Mouse (Mus musculus) regulatory T cell (primary cell): ENCODE results near the gene Adamts18.

Source experiments
- in situ Hi-C: fragments of 300-600 bp; cut with MboI, MseI; formaldehyde crosslinking; loops from one replicate; pipeline ENCODE4 v1.15.1; 2025; ENCODE audit warnings: high pct_unique_total_duplicates

Gene Adamts18

GRCm38 (mm10) chr8:113848653-113849135, at the start of gene Adamts18:
TSS of gene Adamts18 (minus strand) at chr8:113848738.
- in situ Hi-C loops, result no loop called here

- in situ Hi-C loops, result no loop called here
Measured at GRCm38 (mm10) chr8:113896446-113896845, 47.9 kb upstream of the Adamts18 start.

GRCm38 (mm10) chr8:113891376-113891775, 42.8 kb upstream of the Adamts18 start:
- in situ Hi-C loops, result no loop called here

GRCm38 (mm10) chr8:113886509-113886908, 38.0 kb upstream of the Adamts18 start:
- in situ Hi-C loops, result no loop called here

GRCm38 (mm10) chr8:113885101-113885500, 36.6 kb upstream of the Adamts18 start:
- in situ Hi-C loops, result no loop called here

GRCm38 (mm10) chr8:113883994-113884393, 35.5 kb upstream of the Adamts18 start:
- in situ Hi-C loops, result no loop called here

GRCm38 (mm10) chr8:113882558-113882957, 34.0 kb upstream of the Adamts18 start:
- in situ Hi-C loops, result no loop called here

GRCm38 (mm10) chr8:113878411-113879006, 30.0 kb upstream of the Adamts18 start:
- in situ Hi-C loops, result no loop called here

- in situ Hi-C loops, result no loop called here
Measured at GRCm38 (mm10) chr8:113873446-113874120, 25.0 kb upstream of the Adamts18 start.

GRCm38 (mm10) chr8:113872436-113872835, 23.9 kb upstream of the Adamts18 start:
- in situ Hi-C loops, result no loop called here

- in situ Hi-C loops, result no loop called here
Measured at GRCm38 (mm10) chr8:113866530-113866929, 18.0 kb upstream of the Adamts18 start.

- in situ Hi-C loops, result no loop called here
Measured at GRCm38 (mm10) chr8:113865326-113866093, 17.0 kb upstream of the Adamts18 start.

- in situ Hi-C loops, result no loop called here
Measured at GRCm38 (mm10) chr8:113859890-113860683, 11.5 kb upstream of the Adamts18 start.

- in situ Hi-C loops, result no loop called here
Measured at GRCm38 (mm10) chr8:113858801-113859200, 10.3 kb upstream of the Adamts18 start.

- in situ Hi-C loops, result loop anchor here (5.0 kb wide), 1 partner anchor 128 kb away; no protein-coding TSS in a partner anchor
Measured at GRCm38 (mm10) chr8:113854622-113855293, 6.2 kb upstream of the Adamts18 start.

GRCm38 (mm10) chr8:113853714-113854113, 5.2 kb upstream of the Adamts18 start:
- in situ Hi-C loops, result loop anchor here (5.0 kb wide), 1 partner anchor 129 kb away; no protein-coding TSS in a partner anchor

- in situ Hi-C loops, result loop anchor here (5.0 kb wide), 1 partner anchor 131 kb away; no protein-coding TSS in a partner anchor
Measured at GRCm38 (mm10) chr8:113851655-113852054, 3.1 kb upstream of the Adamts18 start.

- in situ Hi-C loops, result no loop called here
Measured at GRCm38 (mm10) chr8:113848081-113848652, 371 bp downstream of the Adamts18 start.

GRCm38 (mm10) chr8:113847606-113848080, 895 bp downstream of the Adamts18 start:
- in situ Hi-C loops, result no loop called here

- in situ Hi-C loops, result no loop called here
Measured at GRCm38 (mm10) chr8:113846669-113847068, 1.9 kb downstream of the Adamts18 start.
